Mouse (Mus musculus) thymus, postnatal 4 days (tissue): ENCODE results near the gene Islr2.

Experiments used
- DNase-seq: peaks from one replicate; pipeline ENCODE4 v3.0.0; 2021

Gene Islr2

DNA sequence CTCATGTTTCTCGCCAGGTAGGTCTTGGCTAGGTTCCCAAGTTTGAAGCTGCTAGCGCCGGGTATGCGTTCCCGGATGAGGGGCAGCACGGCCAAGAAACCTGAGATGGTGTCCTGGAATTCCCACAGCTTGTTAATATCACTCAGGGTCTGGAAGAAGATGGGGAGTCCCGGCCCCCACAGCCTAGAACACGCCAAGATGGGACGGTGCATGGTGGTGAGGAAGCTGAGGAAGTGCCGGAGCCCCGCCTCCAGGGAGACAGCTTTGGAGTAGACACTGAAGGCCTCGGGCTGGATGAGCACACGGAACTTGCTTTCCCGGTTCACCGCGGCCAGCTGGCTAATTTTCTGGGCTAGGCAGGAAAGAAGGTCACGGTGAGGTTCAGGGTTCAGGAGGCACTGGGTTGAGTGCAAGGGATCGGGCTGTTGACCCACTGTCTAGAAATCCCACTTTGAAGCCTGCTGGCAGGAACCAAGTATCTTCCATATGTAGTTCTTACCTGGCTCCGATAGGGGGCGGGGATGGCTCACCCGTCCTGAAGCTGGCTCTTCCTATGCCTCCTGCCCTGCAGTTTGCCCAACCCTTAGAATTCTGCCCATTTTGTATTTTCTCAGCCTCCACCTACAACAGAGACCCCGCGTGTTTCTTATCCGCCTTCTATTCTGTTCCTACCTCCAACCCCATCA is 16.2 kb upstream of the Islr2 start:
- DNase-seq = peak; percentile 74

- no peak for DNase-seq
These were observed 14.4 kb upstream of the Islr2 start for GRCm38 (mm10) chr9:58218539-58218938.

DNA sequence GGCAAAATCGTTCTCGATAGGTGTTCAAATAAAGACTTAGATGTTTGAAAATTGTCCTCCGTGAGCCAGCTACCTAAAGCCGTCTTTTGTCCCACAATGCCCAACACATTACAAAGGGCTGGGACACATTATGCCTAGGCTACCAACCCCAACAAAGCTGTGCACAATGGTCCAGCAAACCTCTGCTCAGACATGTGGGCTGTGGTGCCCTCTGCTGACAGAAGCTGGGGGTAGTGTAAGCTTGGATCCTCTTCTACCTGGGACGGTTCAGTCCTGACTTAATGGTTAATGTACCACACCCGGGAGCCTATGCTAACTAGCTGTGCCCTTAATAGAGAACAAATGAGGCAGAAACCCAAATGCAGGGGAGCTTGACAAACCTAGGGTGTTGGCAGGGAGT is 12.3 kb upstream of the Islr2 start:
- DNase-seq = peak; percentile 72

DNA sequence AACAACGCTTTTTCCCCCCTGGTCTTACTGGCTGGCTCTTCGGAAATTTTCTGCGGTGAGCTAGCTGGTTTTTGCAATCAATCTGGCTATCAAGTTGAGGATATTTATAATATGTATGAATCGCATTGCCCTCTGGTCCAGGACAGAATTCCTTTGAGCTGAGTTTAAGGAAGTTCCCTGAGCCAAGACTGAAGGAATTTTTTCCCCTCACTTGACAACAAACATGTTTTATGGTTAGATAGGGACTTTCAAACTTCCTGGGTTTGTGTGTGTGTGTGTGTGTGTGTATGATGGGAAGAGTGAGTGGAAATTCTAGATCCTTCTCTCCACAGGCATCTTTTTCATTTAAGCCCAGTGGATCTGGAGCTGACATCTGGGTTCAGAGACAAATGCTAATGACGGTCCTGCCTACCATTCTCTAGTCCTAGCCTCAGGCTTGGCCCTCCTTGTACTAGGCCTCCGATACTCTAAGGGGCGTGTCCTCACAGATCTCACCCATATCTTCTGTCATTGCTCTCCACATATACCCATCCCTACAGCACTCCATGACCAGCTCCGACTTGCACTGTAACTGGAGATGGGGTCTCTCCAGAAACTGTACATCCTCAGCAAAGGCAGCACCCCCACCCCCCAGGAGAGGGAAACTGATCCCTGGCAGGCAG is 10.5 kb upstream of the Islr2 start:
- DNase-seq = no peak

DNA sequence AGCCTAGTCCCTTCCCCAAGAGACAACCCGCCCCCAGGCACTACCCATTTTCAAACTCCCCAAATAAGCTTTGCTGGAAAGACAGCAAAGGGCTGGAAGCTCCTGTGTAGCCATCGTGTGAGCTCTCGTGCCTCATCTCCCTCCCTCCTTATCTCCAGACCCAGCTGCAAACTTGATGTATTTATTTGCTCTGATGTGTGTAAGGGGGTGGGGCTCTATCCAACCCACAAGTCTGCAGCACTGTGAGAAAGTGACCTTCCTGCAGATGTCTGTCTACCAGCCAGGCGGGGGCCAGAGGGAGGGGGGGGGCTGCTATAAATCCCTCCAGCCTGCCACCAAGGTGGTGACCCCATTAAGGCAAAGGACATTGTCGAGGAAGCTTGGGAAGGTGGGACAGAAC is 9.7 kb upstream of the Islr2 start:
- DNase-seq = peak; percentile 30

GRCm38 (mm10) chr9:58213377-58213776 is 9.3 kb upstream of the Islr2 start:
- DNase-seq = no peak

GRCm38 (mm10) chr9:58210304-58210627 is 6.1 kb upstream of the Islr2 start:
- no peak for DNase-seq

DNA sequence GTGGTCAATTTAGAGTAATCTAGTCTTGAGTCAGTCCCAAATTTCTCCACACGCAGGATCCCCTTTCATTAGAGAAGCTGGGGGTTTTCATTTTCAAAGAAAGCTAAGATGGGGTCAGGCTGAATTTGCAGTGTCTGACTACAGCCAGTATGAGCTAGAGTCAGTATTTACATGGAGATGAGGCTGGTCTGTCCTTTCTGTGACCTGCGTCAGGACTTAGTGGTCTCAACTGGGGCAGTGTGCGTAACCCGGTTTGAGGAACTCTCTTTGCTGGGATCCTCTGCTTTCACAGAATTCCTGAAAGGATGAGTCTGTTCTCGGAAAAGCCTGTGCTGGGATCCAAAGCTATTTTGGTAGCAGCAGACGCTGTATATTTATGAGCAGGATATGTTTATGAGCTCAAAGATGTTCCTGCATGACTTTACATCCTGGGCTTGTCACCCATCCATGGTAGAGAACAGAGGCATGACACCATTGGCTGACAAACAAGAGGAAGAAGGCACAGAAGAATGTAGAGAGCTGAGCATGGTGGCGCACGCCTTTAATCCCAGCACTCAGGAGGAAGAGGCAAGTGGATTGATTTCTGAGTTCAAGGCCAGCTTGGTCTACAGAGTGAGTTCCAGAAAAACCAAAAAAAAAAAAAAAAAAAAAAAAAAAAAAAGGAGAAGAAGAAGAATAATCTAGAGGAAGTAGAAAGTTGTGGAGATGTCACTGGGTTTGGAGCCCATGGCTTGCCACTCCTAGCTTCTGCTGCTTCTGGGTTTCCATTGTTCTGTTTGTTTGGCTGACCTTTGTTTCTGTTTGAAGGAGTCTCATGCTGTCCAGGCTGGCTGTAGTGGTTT is 5.6 kb upstream of the Islr2 start:
- no peak for DNase-seq

DNA sequence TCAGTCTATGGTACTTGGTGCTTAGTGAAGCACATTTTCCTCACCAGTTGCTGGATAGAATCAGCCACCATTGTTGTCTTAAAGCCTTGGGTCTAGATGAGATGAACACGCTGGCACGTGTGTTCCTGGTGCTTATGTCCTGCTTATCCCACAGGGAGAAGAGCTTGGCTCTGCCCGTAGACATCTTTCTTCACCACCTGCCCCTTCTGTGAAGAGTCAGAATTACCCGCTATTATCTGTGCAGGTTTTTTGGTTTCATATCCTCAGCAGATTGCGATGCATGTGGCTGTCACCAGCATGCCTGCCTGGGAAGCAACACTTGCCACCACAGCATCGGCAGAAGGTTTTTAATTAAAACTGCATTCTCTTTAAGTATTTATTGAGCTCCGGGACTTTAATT is 1.9 kb upstream of the Islr2 start:
- DNase-seq = no peak

DNA sequence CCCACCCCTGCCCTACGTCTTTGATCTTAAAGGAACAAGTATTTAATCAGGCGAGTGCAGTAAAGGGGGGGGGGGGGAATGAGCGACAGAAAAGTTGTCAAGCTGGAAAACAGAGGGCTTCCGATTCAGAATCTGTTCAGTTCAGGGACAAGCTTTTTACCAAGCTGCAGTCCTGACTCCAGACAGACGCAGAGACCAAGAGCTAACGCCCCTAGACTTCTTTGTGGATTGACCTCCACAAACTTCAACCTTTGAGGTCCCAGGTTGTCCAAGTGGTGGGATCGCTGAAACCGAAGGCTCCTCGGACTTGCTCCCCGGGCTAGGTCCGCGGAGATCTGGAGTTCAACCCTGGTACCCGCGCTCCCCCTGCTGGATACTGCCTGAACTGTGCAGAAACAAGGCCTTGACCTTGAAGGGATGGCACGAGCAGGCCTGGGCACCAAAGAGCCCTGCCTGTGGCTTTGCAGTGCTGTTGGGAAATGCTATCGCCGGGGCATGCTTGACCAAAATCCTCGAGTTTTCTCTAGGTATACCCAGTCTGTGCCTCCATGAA is 405 bp upstream of the Islr2 start:
- peak; percentile 96 for DNase-seq

GRCm38 (mm10) chr9:58202676-58203453 is 1.3 kb downstream of the Islr2 start:
- no peak for DNase-seq

DNA sequence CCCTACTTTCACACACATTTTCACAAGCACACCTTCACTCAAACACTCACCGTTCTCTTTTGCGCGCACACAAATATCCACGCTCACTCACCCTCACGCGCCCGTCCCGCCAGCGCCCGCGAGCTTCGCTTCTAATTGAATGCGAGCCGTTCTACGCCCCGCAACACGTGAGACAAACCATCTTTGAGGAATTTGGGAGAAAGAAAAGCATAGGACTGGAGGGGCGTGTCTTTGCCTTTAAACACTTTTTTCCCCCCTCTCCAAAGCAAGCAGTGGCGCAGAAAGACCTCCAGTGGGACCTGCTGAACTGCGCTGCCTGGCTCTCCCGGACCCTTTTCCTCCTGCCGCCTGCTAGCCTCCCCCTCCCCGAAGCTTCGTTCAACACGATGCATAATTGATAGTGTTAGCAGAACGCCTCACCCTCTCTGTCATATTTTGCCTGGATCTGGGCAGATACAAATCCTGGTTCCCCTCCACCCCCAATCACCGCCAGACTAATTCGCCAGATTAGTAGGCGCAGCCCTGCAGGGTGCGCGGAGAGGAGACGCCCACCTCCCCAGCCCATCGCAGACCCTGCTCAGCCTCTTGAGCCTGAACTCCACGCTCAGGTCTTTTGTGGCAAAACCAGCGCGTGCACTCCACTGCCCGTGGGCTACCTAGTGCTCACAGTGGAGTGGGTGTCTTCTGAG is 2.1 kb downstream of the Islr2 start:
- no peak for DNase-seq

DNA sequence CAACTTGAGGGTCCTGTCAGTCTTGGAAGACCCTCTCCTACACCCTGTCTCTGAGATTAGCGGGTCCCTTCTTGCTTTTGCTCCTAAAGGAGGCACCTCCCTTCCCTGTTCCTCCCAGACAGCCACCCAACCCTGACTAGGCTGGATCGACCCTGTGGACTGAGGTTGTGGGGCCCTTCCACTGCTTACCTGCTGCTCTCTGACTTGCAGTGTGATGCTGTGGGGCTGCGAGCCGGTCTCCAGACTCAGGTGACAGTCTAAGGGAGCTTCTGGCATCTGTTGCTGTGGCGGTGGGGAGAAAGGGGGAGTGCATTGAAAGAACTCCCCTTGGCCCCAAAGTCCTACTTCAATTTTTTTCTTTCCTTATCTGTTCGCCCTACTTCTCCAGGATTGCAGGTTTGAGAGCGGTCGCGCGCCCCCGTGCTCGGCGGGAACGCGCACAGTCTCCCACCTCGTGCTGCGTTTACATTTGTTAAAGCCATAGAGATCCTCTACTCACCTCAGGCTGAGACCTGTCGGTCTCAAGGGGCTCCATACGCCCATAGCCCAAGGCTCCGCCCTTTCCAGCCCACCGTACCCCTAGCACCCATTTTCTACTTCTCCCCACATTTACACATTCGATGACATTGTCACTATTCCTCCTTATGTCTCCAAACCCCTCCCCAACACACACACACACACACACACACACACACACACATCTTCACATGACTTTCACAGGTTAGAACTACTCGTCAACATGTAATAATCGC is 2.9 kb downstream of the Islr2 start:
- DNase-seq = no peak

- DNase-seq = no peak
These were observed 3.6 kb downstream of the Islr2 start for GRCm38 (mm10) chr9:58200270-58201090.

GRCm38 (mm10) chr9:58199381-58200269 is 4.5 kb downstream of the Islr2 start:
- no peak for DNase-seq

DNA sequence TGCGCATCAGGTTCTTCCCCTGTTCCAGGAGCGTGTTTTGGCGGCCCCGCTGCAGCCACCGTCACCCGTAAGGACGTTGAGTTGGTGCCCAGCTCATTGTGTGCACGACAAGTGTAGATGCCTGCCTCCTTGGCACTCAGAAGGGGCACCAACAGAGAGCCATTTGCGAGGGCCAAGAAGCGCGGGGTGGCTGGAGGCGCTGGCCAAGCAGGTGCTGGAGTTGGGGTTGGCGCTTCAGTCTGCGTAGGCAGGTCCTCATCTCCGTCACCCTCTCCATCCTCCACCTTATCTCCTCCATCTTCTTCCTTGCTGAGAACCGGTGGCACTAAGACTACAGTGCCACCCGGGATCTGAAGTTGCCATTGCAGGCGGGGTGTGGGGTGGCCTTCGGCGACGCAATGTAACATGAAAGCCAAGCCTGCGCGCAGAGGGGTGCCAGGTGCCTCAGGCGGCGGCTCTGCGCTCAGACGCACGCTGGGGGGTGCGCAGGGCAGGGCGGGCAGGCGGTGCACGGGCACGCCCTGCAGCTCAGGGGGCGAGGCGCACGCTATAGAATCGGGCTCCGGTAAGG is 5.2 kb downstream of the Islr2 start:
- peak; percentile 72 for DNase-seq

GRCm38 (mm10) chr9:58197781-58198701 is 6.1 kb downstream of the Islr2 start:
- peak; percentile 68 for DNase-seq
